Mouse (Mus musculus): ENCODE data around the gene Chp1.

DNA sequence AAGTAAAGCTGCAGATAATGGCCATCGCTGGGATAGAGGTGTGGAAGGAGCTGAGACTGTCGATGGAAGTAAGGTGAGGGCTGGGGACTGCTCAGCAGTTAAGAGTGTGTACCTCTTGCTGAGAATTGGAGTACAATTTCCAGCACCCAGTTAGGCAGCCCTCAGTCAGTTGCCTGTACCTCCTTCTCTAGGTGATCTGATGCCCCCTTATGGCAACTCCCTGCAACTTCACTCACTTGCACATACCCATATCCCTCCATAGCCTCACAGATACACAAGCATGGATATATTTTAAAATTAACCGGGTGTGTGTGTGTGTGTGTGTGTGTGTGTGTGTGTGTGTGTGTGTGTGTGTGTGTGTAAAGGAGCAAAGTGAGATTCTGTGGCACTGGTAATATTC lies 35.2 kb upstream of the Chp1 start:
- TF ChIP-seq CTCF (IDR thresholded peaks at IDR 0.05) (peak; percentile 49), EP300 (IDR thresholded peaks at IDR 0.05) (no peak)
